In genomic region chr15:85673506-85673905, GRCm38 (mm10) we compare ENCODE assay signal across 8 mouse cellular contexts.
DNase-seq lines count a peak whose midpoint lies in the region; ATAC-seq and TF ChIP-seq lines count a peak whose summit lies in the region.

No protein-coding gene starts in this region.

- peaks cover 89% of the 10 kb centered on the region for H3K27me3 ChIP-seq in limb, embryonic 12.5 days
- H3K27me3 ChIP-seq in limb, embryonic 10.5 days (ENCODE audit: low read depth, poor library complexity, severe bottlenecking) = peaks cover 98% of the 10 kb centered on the region
- H3K27me3 ChIP-seq in midbrain, embryonic 16.5 days (ENCODE audit: control insufficient read depth, insufficient read depth, low read depth, low read length) = no peaks in the 10 kb centered on the region

- peak overlapping the region; percentile 88 for H3K4me2 ChIP-seq in limb, embryonic 12.5 days
- peak overlapping the region; percentile 66 for H3K4me2 ChIP-seq in midbrain, embryonic 16.5 days (ENCODE audit: low read length)

- H3K27ac ChIP-seq in limb, embryonic 12.5 days = no peak overlapping the region
- no peak overlapping the region for H3K27ac ChIP-seq in limb, embryonic 10.5 days
- no peak overlapping the region for H3K27ac ChIP-seq in embryonic fibroblast, embryonic 13.5 days (ENCODE audit: insufficient read depth, low read length)
- no peak overlapping the region for H3K27ac ChIP-seq in midbrain, embryonic 16.5 days (ENCODE audit: low read length)

- H3K9ac ChIP-seq in limb, embryonic 12.5 days (replicated peaks) = no peak overlapping the region
- H3K9ac ChIP-seq in midbrain, embryonic 16.5 days (ENCODE audit: low read depth, low read length) = peak overlapping the region; percentile 50

- no peak for TF ChIP-seq POLR2A in embryonic fibroblast, embryonic 13.5 days (IDR thresholded peaks at IDR 0.05; ENCODE audit: low read depth, low read length)

- peak overlapping the region; percentile 16 for H3K4me3 ChIP-seq in limb, embryonic 12.5 days (replicated peaks)
- no peak overlapping the region for H3K4me3 ChIP-seq in limb, embryonic 10.5 days
- H3K4me3 ChIP-seq in embryonic fibroblast, embryonic 13.5 days (ENCODE audit: insufficient read depth, low read length) = peak overlapping the region; percentile 87
- H3K4me3 ChIP-seq in midbrain, embryonic 16.5 days (ENCODE audit: low read depth, low read length) = peak overlapping the region; percentile 71

- H3K36me3 ChIP-seq in limb, embryonic 12.5 days = peaks cover 6% of the 10 kb centered on the region; the same call in 1 of the 2 replicates
- H3K36me3 ChIP-seq in limb, embryonic 10.5 days = no peaks in the 10 kb centered on the region
- no peaks in the 10 kb centered on the region for H3K36me3 ChIP-seq in midbrain, embryonic 16.5 days (ENCODE audit: control insufficient read depth, insufficient read depth, low read length)

- peak; percentile 59 to 61 for DNase-seq in cerebellum, postnatal 25 days
- DNase-seq in cerebellum, adult 9-11 months = no peak
- no peak for DNase-seq in limb, embryonic 10.5 days (ENCODE audit: low spot score)
- DNase-seq in embryo, embryonic 9.5 days (ENCODE audit: extremely low spot score) = no peak
- DNase-seq in c-Kit-positive CD71-positive TER-119-positive erythroid progenitor cells, embryonic 14.5 days (ENCODE audit: low spot score) = no peak

- no peak for TF ChIP-seq CTCF in embryonic fibroblast, embryonic 13.5 days (IDR thresholded peaks at IDR 0.05; ENCODE audit: borderline replicate concordance, insufficient read depth, low read length)

- no peaks in the 10 kb centered on the region for H3K9me3 ChIP-seq in limb, embryonic 12.5 days
- no peaks in the 10 kb centered on the region for H3K9me3 ChIP-seq in limb, embryonic 10.5 days (replicated peaks)
- no peaks in the 10 kb centered on the region for H3K9me3 ChIP-seq in midbrain, embryonic 16.5 days (replicated peaks; ENCODE audit: control insufficient read depth, low read length, poor library complexity, severe bottlenecking)

- no peak for ATAC-seq in limb, embryonic 12.5 days (ENCODE audit: insufficient number of reproducible peaks, insufficient read depth, low FRiP score, low TSS enrichment, low read depth)
- no peak for ATAC-seq in midbrain, embryonic 16.5 days

- peaks cover 23% of the 10 kb centered on the region for H3K4me1 ChIP-seq in limb, embryonic 12.5 days (replicated peaks)
- H3K4me1 ChIP-seq in limb, embryonic 10.5 days = peaks cover 22% of the 10 kb centered on the region
- H3K4me1 ChIP-seq in embryonic fibroblast, embryonic 13.5 days (ENCODE audit: control insufficient read depth, insufficient read depth, low read length) = peaks cover 17% of the 10 kb centered on the region
- peaks cover 40% of the 10 kb centered on the region for H3K4me1 ChIP-seq in midbrain, embryonic 16.5 days (ENCODE audit: control insufficient read depth, insufficient read depth, low read length)

- 83% methylated on average over 9 of the region's 9 CpGs for WGBS in limb, embryonic 12.5 days
- 84% methylated on average over 9 of the region's 9 CpGs for WGBS in limb, embryonic 10.5 days
- WGBS in midbrain, embryonic 16.5 days = 49% methylated on average over 9 of the region's 9 CpGs

Comparison
In these comparisons a context has a peak if more than half of its experiments do, and no peak if none do; other contexts are left out.
1. DNase-seq: peak in cerebellum, postnatal 25 days (2 of 2); none in cerebellum, adult 9-11 months (single experiment), limb, embryonic 10.5 days (single experiment), embryo, embryonic 9.5 days (single experiment) and c-Kit-positive CD71-positive TER-119-positive erythroid progenitor cells, embryonic 14.5 days (single experiment).